21 mouse cellular contexts compared by ENCODE assay signal in genomic region chr3:124581001-124581400, GRCm38 (mm10). TPM values are rescaled to one million over a fixed set of nuclear protein-coding genes. Genes with fewer than 3 reads are reported as not detected.
A peak's percentile ranks its signal among the peaks of the same experiment; 100 is the strongest.
DNase-seq lines count a peak whose midpoint lies in the region; ATAC-seq and TF ChIP-seq lines count a peak whose summit lies in the region.
"Had no signal": no experiment of that assay in that cellular context is flagged by ENCODE, and none has a peak within 500 bp of the region (broad histone marks: within the 10 kb centered on the region; RNA-seq: fewer than 3 reads in every experiment).

Gene 1700003H04Rik, minus strand, starts transcription at chr3:124581101.

- H3K4me3 ChIP-seq in testis, adult 2 months (ENCODE audit: control insufficient read depth, low read depth, low read length): peak within 1 kb of the TSS; percentile 52; the same call in 1 of the 2 replicates

- ATAC-seq in Patski: peak; percentile 57
- ATAC-seq: activated CD4-positive, CD25-positive, alpha-beta regulatory T cell, adult 4 months; CD4-positive, CD25-positive, alpha-beta regulatory T cell, adult 4 months had no signal

- H3K27ac ChIP-seq in testis, adult 2 months (ENCODE audit: control insufficient read depth, insufficient read depth, low read depth, low read length): peak within 1 kb of the TSS; percentile 21; the same call in 1 of the 2 replicates

- POLR2A ChIA-PET in Patski (lab: Charles Lee): no interaction called here

- in situ Hi-C loops in Patski (cut with MboI; ENCODE audit: low pct_unique_long_range_greater_than_20kb): loop anchor here (10.0 to 25.0 kb wide), 2 partner anchors 306 to 894 kb away; partner anchors contain the start of gene Ndst3

- no peak for TF ChIP-seq CTCF in testis, adult 2 months (IDR thresholded peaks at IDR 0.05; ENCODE audit: control insufficient read depth, insufficient read depth, insufficient replicate concordance, low read depth, low read length)
- TF ChIP-seq CTCF in Patski (IDR thresholded peaks at IDR 0.05): no peak

- H3K27me3 ChIP-seq in testis, adult 2 months (ENCODE audit: control insufficient read depth, insufficient read depth, low read length): no peaks in the 10 kb centered on the region
- H3K27me3 ChIP-seq in Patski: no peaks in the 10 kb centered on the region
- H3K27me3 ChIP-seq: CH12.LX had no signal

- CTCF ChIA-PET in Patski (lab: Charles Lee): no interaction called here

- H3K4me1 ChIP-seq in testis, adult 2 months (ENCODE audit: control insufficient read depth, insufficient read depth, low read length): no peaks in the 10 kb centered on the region

- no peak for TF ChIP-seq POLR2A in testis, adult 2 months (IDR thresholded peaks at IDR 0.05; ENCODE audit: control insufficient read depth, low read depth, low read length)

- H3K36me3 ChIP-seq in testis, adult 2 months (ENCODE audit: control insufficient read depth, insufficient read depth, low read length): no peaks in the 10 kb centered on the region
- H3K36me3 ChIP-seq: G1E had no signal

- no peak for DNase-seq in testis, postnatal 10 days (ENCODE audit: low spot score)
- DNase-seq in Patski (ENCODE audit: low read depth, low spot score) (no peak), MN1 (ENCODE audit: low spot score) (no peak)
- DNase-seq: adrenal gland, adult 2 months; adrenal gland, adult 8-10 months; adrenal gland, postnatal 10 days; adrenal gland, postnatal 14 days; adrenal gland, postnatal 25 days; B cell, adult 2 months; cerebellum, adult 11 months; cerebellum, adult 11-12 months; cerebellum, adult 18-20 months; cerebellum, adult 2 months; cerebellum, adult 8-10 months had no signal

RNA-seq across cellular contexts. Expression of gene 1700003H04Rik, which starts in this region (rescaled TPM):
- polyA plus RNA-seq in testis, adult 2 months (2012; rRNA removed): 70.1 and 86.1 TPM in 2 replicates
- polyA plus RNA-seq in Patski (2021): not detected
- polyA plus RNA-seq: activated CD4-positive, CD25-positive, alpha-beta regulatory T cell, adult 4 months; adrenal gland, adult 2 months; brain, embryonic 14.5 days; C2C12; CD4-positive, CD25-positive, alpha-beta regulatory T cell, adult 4 months; cerebellum, adult 2 months; G1E had no signal

Comparison
In these comparisons a context has a peak if more than half of its experiments do, and no peak if none do; other contexts are left out.
1. RNA of gene 1700003H04Rik (polyA plus RNA-seq): 70.1 to 86.1 TPM in testis, adult 2 months; not detected in Patski (single experiment); every median in the first group is over 10 times any median in the second.
2. Peak in ATAC-seq in Patski; RNA of the gene not detected or under 1 TPM.